Mouse (Mus musculus): ENCODE data around the gene Fam3c.

Gene Fam3c

GRCm38 (mm10) chr6:22351551-22351950, 4.5 kb downstream of the Fam3c start:
- DNase-seq: no peak

- no peak for DNase-seq
Measured at GRCm38 (mm10) chr6:22350239-22350571, 5.8 kb downstream of the Fam3c start.

GRCm38 (mm10) chr6:22349531-22350238, 6.4 kb downstream of the Fam3c start:
- DNase-seq: no peak

GRCm38 (mm10) chr6:22348975-22349374, 7.1 kb downstream of the Fam3c start:
- DNase-seq: no peak

- DNase-seq: no peak
Measured at GRCm38 (mm10) chr6:22348130-22348529, 7.9 kb downstream of the Fam3c start.

GRCm38 (mm10) chr6:22347132-22347902, 8.7 kb downstream of the Fam3c start:
- no peak for DNase-seq

GRCm38 (mm10) chr6:22344443-22344842, 11.6 kb downstream of the Fam3c start:
- DNase-seq: no peak

- no peak for DNase-seq
Measured at GRCm38 (mm10) chr6:22343706-22344105, 12.3 kb downstream of the Fam3c start.

GRCm38 (mm10) chr6:22343292-22343691, 12.8 kb downstream of the Fam3c start:
- DNase-seq: no peak

GRCm38 (mm10) chr6:22340779-22341178, 15.3 kb downstream of the Fam3c start:
- no peak for DNase-seq

- DNase-seq: no peak
Measured at GRCm38 (mm10) chr6:22339763-22340542, 16.1 kb downstream of the Fam3c start.

GRCm38 (mm10) chr6:22332548-22332947, 23.5 kb downstream of the Fam3c start:
- DNase-seq: no peak

- peak; percentile 53 to 59 for DNase-seq
Measured at GRCm38 (mm10) chr6:22330169-22330960, 25.7 kb downstream of the Fam3c start.

- no peak for DNase-seq
Measured at GRCm38 (mm10) chr6:22327931-22328330, 28.1 kb downstream of the Fam3c start.

GRCm38 (mm10) chr6:22327091-22327490, 29.0 kb downstream of the Fam3c start:
- DNase-seq: no peak

GRCm38 (mm10) chr6:22326289-22326688, 29.8 kb downstream of the Fam3c start:
- no peak for DNase-seq

GRCm38 (mm10) chr6:22325364-22326072, 30.5 kb downstream of the Fam3c start:
- DNase-seq: peak; percentile 85 to 86

- no peak for DNase-seq
Measured at GRCm38 (mm10) chr6:22298059-22298458, 58.0 kb downstream of the Fam3c start.

GRCm38 (mm10) chr6:22297028-22297427, 59.0 kb downstream of the Fam3c start:
- no peak for DNase-seq

- no peak for DNase-seq
Measured at GRCm38 (mm10) chr6:22293922-22294321, 62.1 kb downstream of the Fam3c start.

- no peak for DNase-seq
Measured at GRCm38 (mm10) chr6:22292056-22292455, 64.0 kb downstream of the Fam3c start.

- DNase-seq: no peak
Measured at GRCm38 (mm10) chr6:22290790-22291189, 65.3 kb downstream of the Fam3c start.
